Mouse (Mus musculus) CH12.LX (cell line): ENCODE data around the gene Strn. TPM values are rescaled to one million over a fixed set of nuclear protein-coding genes. Genes with fewer than 3 reads are reported as not detected.

ENCODE experiments used
- DNase-seq: peaks from one replicate; pipeline ENCODE4 v3.0.0-alpha.2; 2013; ENCODE audit errors: extremely low read depth
- H3K27ac ChIP-seq: 2 replicates; pipeline ENCODE4 v1.5.1; 2012; ENCODE audit warnings: low read depth, mild to moderate bottlenecking, control low read depth, moderate library complexity; ENCODE audit not compliant: insufficient read depth
- H3K27me3 ChIP-seq: replicated peaks from 2 replicates; pipeline ENCODE3; 2012; ENCODE audit warnings: inconsistent platforms
- H3K36me3 ChIP-seq, 2 experiments: replicated peaks in 1 of 2; 2 replicates each; pipeline versions ENCODE3 to v1.6.1; 2012; ENCODE audit warnings: inconsistent platforms in 1 of 2, low read length in 1 of 2, mild to moderate bottlenecking in 1 of 2, mixed read lengths in 1 of 2, moderate library complexity in 1 of 2; ENCODE audit not compliant: control insufficient read depth in 1 of 2, insufficient read depth in 1 of 2
- H3K4me1 ChIP-seq, 2 experiments: 2 replicates each; pipeline ENCODE4 v1.6.1; 2012; ENCODE audit warnings: inconsistent platforms in 1 of 2, moderate library complexity in 1 of 2; ENCODE audit not compliant: insufficient read depth in 2 of 2, control insufficient read depth in 1 of 2
- H3K4me2 ChIP-seq: 2 replicates; pipeline ENCODE4 v1.6.1; 2012; ENCODE audit warnings: low read depth, mild to moderate bottlenecking, control low read depth; ENCODE audit not compliant: poor library complexity, insufficient read depth, severe bottlenecking
- H3K4me3 ChIP-seq, 3 experiments: fragments of 150-350 bp in 1 of 3; sonication (generic) in 1 of 3; replicated peaks in 1 of 3; 2 replicates each; pipeline versions ENCODE3 to v1.5.1; 2011 to 2012; ENCODE audit warnings: low read depth in 2 of 3, low read length in 2 of 3, mild to moderate bottlenecking in 2 of 3, moderate library complexity in 2 of 3, control low read depth in 1 of 3, improper control_type of control experiment in 1 of 3, inconsistent platforms in 1 of 3, mixed read lengths in 1 of 3; ENCODE audit not compliant: poor library complexity in 1 of 3
- H3K79me2 ChIP-seq: replicated peaks from 2 replicates; pipeline ENCODE4 v1.6.1; 2012; ENCODE audit warnings: mild to moderate bottlenecking, moderate library complexity; ENCODE audit not compliant: control insufficient read depth, poor library complexity, insufficient read depth, severe bottlenecking; ENCODE audit errors: extremely low read depth
- H3K9ac ChIP-seq: 2 replicates; pipeline ENCODE4 v1.6.1; 2012; ENCODE audit warnings: low read depth, mild to moderate bottlenecking, control low read depth, moderate library complexity; ENCODE audit not compliant: insufficient read depth
- H3K9me3 ChIP-seq: replicated peaks from 2 replicates; pipeline ENCODE3; 2012; ENCODE audit warnings: low read length, inconsistent platforms, mixed read lengths
- BHLHE40 ChIP-seq: IDR thresholded peaks from 2 replicates; pipeline ENCODE4 v1.6.1; 2011; ENCODE audit warnings: mild to moderate bottlenecking, low read depth, low read length, improper control_type of control experiment
- CHD1 ChIP-seq: IDR thresholded peaks from 2 replicates; pipeline ENCODE4 v1.6.1; 2012; ENCODE audit warnings: low read depth, low read length, improper control_type of control experiment, inconsistent platforms
- CTCF ChIP-seq, 2 experiments: IDR thresholded peaks in 1 of 2; conservative IDR thresholded peaks in 1 of 2; 2 replicates each; pipeline ENCODE4 v1.5.1; 2011 to 2012; ENCODE audit warnings: low read depth in 2 of 2, low read length in 2 of 2, improper control_type of control experiment in 1 of 2, inconsistent platforms in 1 of 2, mild to moderate bottlenecking in 1 of 2, moderate library complexity in 1 of 2
- E2F4 ChIP-seq: IDR thresholded peaks from 2 replicates; pipeline ENCODE4 v1.6.1; 2011; ENCODE audit warnings: low read depth, low read length, improper control_type of control experiment; ENCODE audit not compliant: insufficient replicate concordance
- HCFC1 ChIP-seq: IDR thresholded peaks from 2 replicates; pipeline ENCODE4 v1.6.1; 2012; ENCODE audit warnings: low read depth, mild to moderate bottlenecking, inconsistent platforms, low read length, improper control_type of control experiment
- JUND ChIP-seq: conservative IDR thresholded peaks from 2 replicates; pipeline ENCODE4 v1.6.1; 2011; ENCODE audit warnings: low read depth, low read length, improper control_type of control experiment
- KAT2A ChIP-seq: IDR thresholded peaks from 2 replicates; pipeline ENCODE4 v1.6.1; 2012; ENCODE audit warnings: low read length, improper control_type of control experiment, inconsistent platforms; ENCODE audit not compliant: insufficient replicate concordance
- MEF2A ChIP-seq: IDR thresholded peaks from 2 replicates; pipeline ENCODE4 v1.6.1; 2014; ENCODE audit warnings: low read depth, mild to moderate bottlenecking, inconsistent platforms, low read length, improper control_type of control experiment, borderline replicate concordance
- MYC ChIP-seq: IDR thresholded peaks from 2 replicates; pipeline ENCODE4 v1.6.1; 2011; ENCODE audit warnings: low read depth, mild to moderate bottlenecking, improper control_type of control experiment, low read length
- NELFE ChIP-seq: IDR thresholded peaks from 2 replicates; pipeline ENCODE4 v1.6.1; 2011; ENCODE audit warnings: low read depth, low read length, improper control_type of control experiment
- NRF1 ChIP-seq: IDR thresholded peaks from 2 replicates; pipeline ENCODE4 v1.6.1; 2014; ENCODE audit warnings: low read depth, mild to moderate bottlenecking, inconsistent platforms, low read length, improper control_type of control experiment, moderate library complexity
- RCOR1 ChIP-seq: conservative IDR thresholded peaks from 2 replicates; pipeline ENCODE4 v1.6.1; 2012; ENCODE audit warnings: low read depth, mild to moderate bottlenecking, inconsistent platforms, low read length, improper control_type of control experiment
- TBP ChIP-seq: conservative IDR thresholded peaks from 2 replicates; pipeline ENCODE4 v1.6.1; 2011; ENCODE audit warnings: low read depth, low read length, improper control_type of control experiment
- UBTF ChIP-seq: IDR thresholded peaks from 2 replicates; pipeline ENCODE4 v1.6.1; 2012; ENCODE audit warnings: low read depth, mild to moderate bottlenecking, inconsistent platforms, low read length, improper control_type of control experiment, moderate library complexity
- USF2 ChIP-seq: conservative IDR thresholded peaks from 2 replicates; pipeline ENCODE4 v1.6.1; 2011; ENCODE audit warnings: low read depth, low read length, improper control_type of control experiment
- ZMIZ1 ChIP-seq: IDR thresholded peaks from 2 replicates; pipeline ENCODE4 v1.6.1; 2012; ENCODE audit warnings: low read depth, mild to moderate bottlenecking, inconsistent platforms, low read length, improper control_type of control experiment
- ZNF384 ChIP-seq: IDR thresholded peaks from 2 replicates; pipeline ENCODE4 v1.6.1; 2012; ENCODE audit warnings: low read depth, low read length, improper control_type of control experiment, inconsistent platforms
- dilution Hi-C: fragments of 300-500 bp; cut with MboI; formaldehyde crosslinking; loops from 2 replicates; pipeline ENCODE4 v1.14.3; 2020; ENCODE audit warnings: low sequenced_read_pairs; ENCODE audit not compliant: extremely low pct_unique_long_range_greater_than_20kb, extremely low pct_ligation_motif_present
- in situ Hi-C: fragments of 300-500 bp; cut with MboI; formaldehyde crosslinking; loops from 3 replicates; pipeline ENCODE4 v1.14.3; 2019; ENCODE audit warnings: low sequenced_read_pairs, low pct_ligation_motif_present, low pct_unique_long_range_greater_than_20kb, mixed read lengths
- polyA plus RNA-seq: library from polyadenylated mRNA; unstranded; fragments of >175 nt; gene quantifications from 2 replicates; pipeline ENCODE4 v1.2.1, GENCODE M21; 2012; ENCODE audit warnings: low read depth; ENCODE audit not compliant: insufficient read length
- total RNA-seq, 2 experiments: library from RNA; depleted of rRNA; stranded (reverse); fragments of 300-350 nt in 1 of 2; fragments of >200 nt in 1 of 2; gene quantifications; 2 replicates each; pipeline ENCODE4 v1.2.3; 2012 to 2014

The Strn gene
- total and polyA plus RNA-seq, 3 experiments = 9.9 to 14.3 (median 12.3) TPM

DNA sequence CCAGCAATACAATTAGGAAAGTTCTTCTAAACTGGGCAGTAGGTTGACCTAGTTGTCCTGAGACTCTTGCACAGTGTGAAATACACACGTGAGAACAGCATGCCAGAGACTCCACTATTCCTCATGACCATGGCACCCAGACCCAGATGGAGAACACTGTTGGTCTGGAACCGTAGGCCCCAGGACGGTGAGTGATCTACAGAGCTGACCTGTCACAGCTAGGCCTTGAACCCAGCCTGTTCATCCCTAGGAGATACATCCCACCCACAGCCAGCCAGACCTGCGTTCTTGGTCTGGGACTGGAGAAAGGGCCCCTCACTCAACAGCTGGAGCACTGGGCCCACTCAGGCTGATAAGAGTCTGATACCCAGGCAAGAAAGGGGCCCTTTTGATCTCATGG, 115.1 kb downstream of the Strn start:
- Histone ChIP-seq H3K27ac (no peak overlapping the region), H3K36me3 (no peaks in the 10 kb centered on the region), H3K4me2 (no peak overlapping the region), H3K4me3 (no peak overlapping the region), H3K4me1 (no peaks in the 10 kb centered on the region; a peak in 1 of 4 replicates), H3K27me3 (no peaks in the 10 kb centered on the region), H3K79me2 (no peaks in the 10 kb centered on the region), H3K9ac (no peak overlapping the region), H3K9me3 (no peaks in the 10 kb centered on the region)
- in situ Hi-C loops = no loop called here
- no peak for DNase-seq
- TF ChIP-seq JUND = no peak
- no peak for TF ChIP-seq USF2
- TF ChIP-seq NRF1 = no peak
- TF ChIP-seq MEF2A = no peak
- TF ChIP-seq ZNF384 = no peak
- no peak for TF ChIP-seq MYC
- TF ChIP-seq KAT2A = no peak
- dilution Hi-C loops = no loop called here

DNA sequence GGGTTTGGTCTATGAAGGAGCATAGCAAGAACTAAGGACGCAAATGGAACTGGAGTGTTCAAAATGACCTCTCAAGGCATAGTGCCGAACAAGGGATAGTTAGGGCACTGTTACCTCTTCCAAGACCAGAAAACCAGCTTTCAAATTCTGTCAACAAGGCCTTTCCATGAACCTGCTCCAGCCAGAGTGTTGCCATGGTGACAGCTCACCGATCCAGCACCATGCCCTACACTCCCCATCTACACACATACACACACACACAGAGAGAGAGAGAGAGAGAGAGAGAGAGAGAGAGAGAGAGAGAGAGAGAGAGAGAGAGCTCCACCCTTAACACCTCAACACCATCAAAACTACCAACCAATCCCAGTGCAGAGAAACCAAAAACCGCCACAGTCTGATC, 116.3 kb downstream of the Strn start:
- dilution Hi-C loops = no loop called here
- H3K27me3 ChIP-seq = no peaks in the 10 kb centered on the region
- H3K4me3 ChIP-seq = no peak overlapping the region
- no peak for TF ChIP-seq NELFE
- no peak for TF ChIP-seq E2F4
- TF ChIP-seq BHLHE40 = no peak
- no peak for TF ChIP-seq UBTF
- TF ChIP-seq ZMIZ1 = no peak
- TF ChIP-seq, all 38 proteins: peak for 0
- no peaks in the 10 kb centered on the region for H3K9me3 ChIP-seq
- H3K27ac ChIP-seq = no peak overlapping the region
- no peaks in the 10 kb centered on the region; a peak in 1 of 4 replicates for H3K4me1 ChIP-seq
- DNase-seq = no peak
- no peaks in the 10 kb centered on the region for H3K79me2 ChIP-seq
- no peak overlapping the region for H3K9ac ChIP-seq
- no peak overlapping the region for H3K4me2 ChIP-seq
- in situ Hi-C loops = no loop called here
- H3K36me3 ChIP-seq = no peaks in the 10 kb centered on the region

DNA sequence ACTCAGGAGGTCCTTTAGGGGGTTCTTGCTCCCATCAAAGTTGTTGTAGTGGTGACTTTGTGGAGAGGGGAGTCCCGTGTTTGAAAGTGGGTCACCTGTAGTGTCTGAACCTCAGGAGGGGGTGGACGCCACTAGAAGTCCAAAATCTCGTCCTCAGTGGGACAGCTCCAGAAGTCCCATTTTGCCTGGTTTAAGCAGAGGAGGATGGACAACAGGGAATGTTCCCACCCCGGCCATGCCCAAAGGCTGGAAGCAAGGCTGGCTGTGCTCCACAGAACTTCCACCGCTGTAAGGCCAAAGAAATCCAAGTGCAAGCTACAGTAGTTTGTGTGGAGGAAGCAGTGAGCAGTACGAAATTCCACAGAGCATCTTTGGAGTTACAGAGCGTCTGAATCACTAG, 117.0 kb downstream of the Strn start:
- Histone ChIP-seq H3K9ac (no peak overlapping the region), H3K4me1 (no peaks in the 10 kb centered on the region; a peak in 1 of 4 replicates), H3K27me3 (no peaks in the 10 kb centered on the region), H3K4me3 (no peak overlapping the region), H3K79me2 (no peaks in the 10 kb centered on the region), H3K27ac (no peak overlapping the region), H3K9me3 (no peaks in the 10 kb centered on the region), H3K4me2 (no peak overlapping the region), H3K36me3 (no peaks in the 10 kb centered on the region)
- in situ Hi-C loops (no loop called here), dilution Hi-C loops (no loop called here)
- TF ChIP-seq NRF1 (no peak), HCFC1 (no peak), MYC (no peak), RCOR1 (no peak), KAT2A (no peak), CTCF (conservative IDR thresholded peaks at IDR 0.05 in 1 of 2, IDR thresholded peaks at IDR 0.05 in 1 of 2; ENCODE audit: low read depth in 2 of 2, low read length in 2 of 2) (no peak), TBP (no peak), JUND (no peak), CHD1 (no peak), ZMIZ1 (no peak)
- no peak for DNase-seq
